Mouse (Mus musculus): ENCODE results near the gene Gm5134. TPM values are rescaled to one million over a fixed set of nuclear protein-coding genes. Genes with fewer than 3 reads are reported as not detected.
A peak's percentile ranks its signal among the peaks of the same experiment; 100 is the strongest.

Gene Gm5134
- polyA plus RNA-seq, 1 experiment from 2014 or later, result 0.10 TPM

DNA sequence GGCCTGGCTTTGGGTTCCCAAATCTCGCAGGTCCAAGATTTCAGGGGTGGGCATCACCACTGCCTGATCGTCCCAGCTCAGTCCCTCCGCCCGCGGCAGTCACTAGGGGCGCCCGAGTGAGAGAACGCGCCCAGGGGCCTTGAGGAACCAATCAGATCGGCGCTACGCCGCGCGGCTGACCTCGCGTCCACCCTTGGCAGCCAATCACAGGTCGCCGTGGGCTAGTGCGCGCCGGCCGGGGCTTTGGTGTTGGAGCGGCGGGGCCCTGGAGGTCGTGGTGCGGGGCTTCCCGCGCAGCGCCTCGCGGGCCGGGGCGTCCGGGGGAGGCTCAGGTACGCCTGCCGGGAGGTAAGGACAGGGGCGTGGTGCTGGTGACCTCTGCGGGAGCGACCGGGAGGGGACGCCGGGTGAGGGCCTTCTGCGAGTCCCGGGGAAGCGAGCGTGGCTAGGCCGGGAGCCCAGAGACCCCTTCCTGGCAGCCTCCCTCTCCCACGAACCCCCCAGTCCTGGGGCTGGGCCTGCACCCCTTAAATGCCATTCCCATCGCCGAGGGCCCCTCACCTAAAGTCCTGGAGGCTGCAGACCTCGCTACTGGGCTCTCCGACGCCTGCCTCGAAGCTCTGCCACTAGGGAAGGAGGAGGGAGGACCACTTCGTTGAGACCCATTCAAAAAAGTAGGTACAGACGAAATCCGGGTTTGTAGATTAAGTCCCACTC, 78.2 kb downstream of the Gm5134 start, which contains the start of gene Zfp280b:
Gene Zfp280b (plus strand): TSS at position 249 of the 717 bp plus-strand sequence.
- Histone ChIP-seq H3K27ac (replicated peaks) (peak within 1 kb of the TSS; percentile 96), H3K36me3 (replicated peaks) (peaks cover 35% of the 10 kb centered on the region), H3K27me3 (replicated peaks; ENCODE audit: low read depth, poor library complexity, severe bottlenecking) (no peaks in the 10 kb centered on the region), H3K4me3 (peak within 1 kb of the TSS; percentile 95), H3K4me1 (peaks cover 18% of the 10 kb centered on the region), H3K9me3 (no peaks in the 10 kb centered on the region)
- WGBS, result under 1% methylated on average over 58 of the region's 58 CpGs
- DNase-seq (ENCODE audit: low spot score), result peak; percentile 98

DNA sequence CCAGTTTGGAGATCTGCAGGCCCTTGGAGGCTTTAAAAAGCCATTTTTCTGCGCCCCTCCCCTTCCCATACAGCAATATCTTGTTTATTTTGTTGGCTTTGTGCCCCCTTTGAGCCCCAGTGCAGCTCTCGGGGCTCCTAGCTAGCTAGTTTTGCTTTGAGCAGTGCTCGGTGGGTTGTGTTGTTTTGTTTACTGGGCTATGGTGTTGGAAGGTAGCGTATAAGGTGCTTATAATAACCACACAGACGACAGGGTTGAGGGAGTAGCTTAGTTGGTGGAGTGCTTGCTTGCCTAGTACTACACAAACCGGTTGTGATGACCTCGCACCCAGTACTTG, 78.8 kb downstream of the Gm5134 start:
- WGBS, result 20% methylated on average over 7 of the region's 7 CpGs
- Histone ChIP-seq H3K4me1 (peaks cover 13% of the 10 kb centered on the region), H3K27me3 (replicated peaks; ENCODE audit: low read depth, poor library complexity, severe bottlenecking) (no peaks in the 10 kb centered on the region), H3K36me3 (replicated peaks) (peaks cover 40% of the 10 kb centered on the region), H3K9me3 (no peaks in the 10 kb centered on the region), H3K27ac (replicated peaks) (peak overlapping the region; percentile 96), H3K4me3 (peak overlapping the region; percentile 95)
- no peak for DNase-seq (ENCODE audit: low spot score)

GRCm38 (mm10) chr10:76034001-76034600, 79.8 kb downstream of the Gm5134 start:
- Histone ChIP-seq H3K9me3 (no peaks in the 10 kb centered on the region), H3K4me3 (peak overlapping the region; percentile 95), H3K4me1 (peaks cover 12% of the 10 kb centered on the region), H3K27me3 (replicated peaks; ENCODE audit: low read depth, poor library complexity, severe bottlenecking) (no peaks in the 10 kb centered on the region), H3K27ac (replicated peaks) (no peak overlapping the region), H3K36me3 (replicated peaks) (peaks cover 50% of the 10 kb centered on the region)
- WGBS, result 94% methylated on average over 8 of the region's 8 CpGs
- DNase-seq (ENCODE audit: low spot score), result no peak

DNA sequence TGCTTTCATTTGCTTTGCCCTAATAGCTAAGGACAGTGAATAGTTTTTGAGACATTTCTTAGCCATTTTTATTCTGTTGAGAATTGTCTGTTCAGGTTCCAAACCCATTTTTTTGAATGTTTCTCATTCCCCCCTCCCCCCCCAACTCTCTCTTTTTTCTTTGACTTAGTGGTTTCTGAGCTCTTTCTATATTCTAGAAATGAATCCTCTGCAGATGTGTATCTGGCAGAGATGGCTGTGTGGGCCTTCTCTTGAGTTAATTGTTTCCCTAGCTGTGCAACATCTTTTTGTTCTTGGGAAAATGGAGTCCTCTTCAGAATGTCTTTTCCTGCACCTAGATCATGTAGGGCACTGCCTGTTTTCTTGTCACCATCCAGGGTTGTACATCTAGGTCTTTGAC, 81.0 kb downstream of the Gm5134 start:
- Histone ChIP-seq H3K27ac (replicated peaks) (no peak overlapping the region), H3K27me3 (replicated peaks; ENCODE audit: low read depth, poor library complexity, severe bottlenecking) (no peaks in the 10 kb centered on the region), H3K4me1 (peaks cover 12% of the 10 kb centered on the region), H3K36me3 (replicated peaks) (peaks cover 62% of the 10 kb centered on the region), H3K9me3 (no peaks in the 10 kb centered on the region), H3K4me3 (no peak overlapping the region)
- no peak for DNase-seq (ENCODE audit: low spot score)

DNA sequence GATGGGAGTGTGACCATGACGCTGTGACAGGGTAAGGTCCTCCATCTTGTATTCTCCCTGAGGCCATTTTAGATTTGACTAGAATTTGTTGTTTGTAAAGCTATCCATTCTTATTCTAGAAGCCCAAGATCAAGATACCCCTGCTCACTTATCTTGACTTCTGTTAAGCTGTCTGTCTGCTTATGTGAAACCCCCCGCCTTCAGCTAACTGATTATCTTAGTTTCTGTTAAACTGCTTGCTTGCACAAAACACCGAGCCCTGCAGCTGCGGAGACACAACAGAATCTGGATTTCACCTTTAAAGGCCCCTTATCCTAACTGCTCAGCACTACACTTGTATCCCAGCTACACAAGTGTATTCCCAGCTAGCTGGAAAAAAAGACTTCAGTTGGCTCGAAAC, 82.6 kb downstream of the Gm5134 start:
- Histone ChIP-seq H3K27ac (replicated peaks) (no peak overlapping the region), H3K36me3 (replicated peaks) (peaks cover 77% of the 10 kb centered on the region), H3K4me1 (peaks cover 10% of the 10 kb centered on the region), H3K4me3 (no peak overlapping the region), H3K27me3 (replicated peaks; ENCODE audit: low read depth, poor library complexity, severe bottlenecking) (no peaks in the 10 kb centered on the region), H3K9me3 (no peaks in the 10 kb centered on the region)
- no peak for DNase-seq (ENCODE audit: low spot score)
- WGBS, result 96% methylated on average over 5 of the region's 5 CpGs

DNA sequence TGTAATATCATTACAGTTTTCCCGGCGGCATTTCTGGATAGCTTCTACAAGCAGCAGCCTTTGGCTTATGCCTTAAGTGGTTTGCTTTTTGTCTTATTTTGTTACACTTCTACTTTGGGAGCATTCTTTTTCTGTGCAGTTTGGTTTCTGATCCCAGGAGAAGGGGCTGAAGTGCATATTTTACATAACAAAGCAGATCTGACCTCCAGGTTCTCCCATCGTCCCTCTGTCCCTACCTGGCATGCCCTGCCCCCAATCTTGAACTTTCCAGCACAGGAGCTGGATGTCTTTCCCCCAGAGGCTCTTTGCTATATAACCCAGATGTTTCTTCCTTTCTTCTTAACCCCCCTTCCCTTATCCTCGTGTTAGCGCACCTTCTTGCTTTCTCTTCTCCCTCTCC, 91.0 kb downstream of the Gm5134 start:
- no peak overlapping the region for H3K27ac ChIP-seq (replicated peaks)
- WGBS, result 38% methylated on average over 5 of the region's 5 CpGs
- no peaks in the 10 kb centered on the region for H3K9me3 ChIP-seq

GRCm38 (mm10) chr10:76046754-76047153, 92.4 kb downstream of the Gm5134 start:
- no peaks in the 10 kb centered on the region for H3K9me3 ChIP-seq
- WGBS, result 72% methylated on average over 1 of the region's 1 CpGs
- no peaks in the 10 kb centered on the region for H3K27me3 ChIP-seq (replicated peaks; ENCODE audit: low read depth, poor library complexity, severe bottlenecking)
- H3K4me3 ChIP-seq, result no peak overlapping the region
- no peak for DNase-seq (ENCODE audit: low spot score)
- H3K27ac ChIP-seq (replicated peaks), result no peak overlapping the region
- H3K4me1 ChIP-seq, result peaks cover 32% of the 10 kb centered on the region
- peaks cover 25% of the 10 kb centered on the region for H3K36me3 ChIP-seq (replicated peaks)

More for the DNA sequence above, 91.0 kb downstream of the Gm5134 start:
- Histone ChIP-seq H3K4me3 (no peak overlapping the region), H3K27me3 (replicated peaks; ENCODE audit: low read depth, poor library complexity, severe bottlenecking) (no peaks in the 10 kb centered on the region), H3K4me1 (peaks cover 32% of the 10 kb centered on the region), H3K36me3 (replicated peaks) (peaks cover 39% of the 10 kb centered on the region)
- no peak for DNase-seq (ENCODE audit: low spot score)

GRCm38 (mm10) chr10:76047182-76047869, 93.0 kb downstream of the Gm5134 start:
- Histone ChIP-seq H3K36me3 (replicated peaks) (peaks cover 21% of the 10 kb centered on the region), H3K4me1 (peaks cover 32% of the 10 kb centered on the region), H3K27ac (replicated peaks) (no peak overlapping the region), H3K27me3 (replicated peaks; ENCODE audit: low read depth, poor library complexity, severe bottlenecking) (no peaks in the 10 kb centered on the region), H3K9me3 (no peaks in the 10 kb centered on the region), H3K4me3 (no peak overlapping the region)
- 56% methylated on average over 5 of the region's 5 CpGs for WGBS
- DNase-seq (ENCODE audit: low spot score), result no peak

DNA sequence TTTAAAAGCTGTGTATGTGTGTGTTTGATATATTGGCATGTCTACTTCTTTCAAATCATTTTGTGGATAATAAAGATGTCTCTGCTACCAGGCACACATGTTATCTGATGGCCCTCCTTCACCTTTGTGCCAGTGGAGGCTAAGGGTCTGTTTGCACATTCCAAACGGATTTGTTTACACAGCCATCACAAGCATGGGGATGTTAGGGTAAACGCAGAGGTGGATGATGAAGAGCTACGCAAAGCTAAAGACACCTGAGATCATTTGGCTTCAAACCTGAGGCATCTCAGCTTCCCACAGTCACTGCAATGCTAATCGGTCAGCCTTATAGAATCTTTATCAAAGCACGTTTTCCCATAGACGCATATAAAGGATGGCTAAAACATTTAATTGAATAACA, 94.7 kb downstream of the Gm5134 start:
- no peaks in the 10 kb centered on the region for H3K9me3 ChIP-seq
- no peak for DNase-seq (ENCODE audit: low spot score)
- H3K27me3 ChIP-seq (replicated peaks; ENCODE audit: low read depth, poor library complexity, severe bottlenecking), result no peaks in the 10 kb centered on the region
- 41% methylated on average over 6 of the region's 6 CpGs for WGBS
- peaks cover 6% of the 10 kb centered on the region for H3K36me3 ChIP-seq (replicated peaks)
- peaks cover 32% of the 10 kb centered on the region for H3K4me1 ChIP-seq
- H3K4me3 ChIP-seq, result no peak overlapping the region
- no peak overlapping the region for H3K27ac ChIP-seq (replicated peaks)

DNA sequence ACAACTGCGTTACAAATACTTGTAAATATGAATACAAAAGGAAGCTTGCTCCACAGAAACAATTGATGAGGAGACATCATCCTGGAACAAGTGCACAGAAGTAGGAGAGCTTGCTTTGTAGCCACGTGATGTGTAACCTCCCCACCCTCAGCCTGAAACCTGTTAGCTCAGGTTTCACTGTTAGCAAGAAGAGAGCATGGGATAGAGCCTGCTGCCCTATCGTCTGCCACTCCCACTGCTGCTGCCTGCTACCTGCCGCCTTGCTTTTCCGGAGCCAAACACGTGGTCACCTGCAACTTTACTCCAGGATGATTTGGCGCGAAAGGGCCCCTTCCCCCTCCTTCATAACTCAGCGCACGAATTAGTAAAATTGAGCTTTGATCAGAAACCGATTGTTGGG, 97.5 kb downstream of the Gm5134 start:
- no peaks in the 10 kb centered on the region for H3K36me3 ChIP-seq (replicated peaks)
- H3K4me1 ChIP-seq, result peaks cover 18% of the 10 kb centered on the region
- H3K4me3 ChIP-seq, result no peak overlapping the region
- no peaks in the 10 kb centered on the region for H3K9me3 ChIP-seq
- 81% methylated on average over 11 of the region's 11 CpGs for WGBS
- no peaks in the 10 kb centered on the region for H3K27me3 ChIP-seq (replicated peaks; ENCODE audit: low read depth, poor library complexity, severe bottlenecking)
- H3K27ac ChIP-seq (replicated peaks), result no peak overlapping the region
- DNase-seq (ENCODE audit: low spot score), result no peak
